Mouse (Mus musculus) neutrophil, adult 5-6 weeks (primary cell): ENCODE data around the gene Rab34. TPM values are rescaled to one million over a fixed set of nuclear protein-coding genes. Genes with fewer than 3 reads are reported as not detected.
"Not testable (repeated sequence)": the region's sequence is repeated elsewhere in the genome, so short reads cannot be mapped to it uniquely, and the experiment has no call there.

Experiments
- ATAC-seq: fragments of 151-379, 151-347 bp; 2 replicates; pipeline ENCODE4 v1.8.0; 2017; ENCODE audit warnings: mild to moderate bottlenecking, moderate TSS enrichment; ENCODE audit not compliant: insufficient number of reproducible peaks, poor library complexity, low FRiP score, severe bottlenecking; ENCODE audit errors: extremely low read depth
- total RNA-seq: library from RNA; stranded (forward); fragments of 200-1000 nt; gene quantifications from 2 replicates; pipeline ENCODE4 v1.2.3, GENCODE M21; 2017

Gene Rab34
- total RNA-seq, 1 experiment from 2014 or later = not detected

DNA sequence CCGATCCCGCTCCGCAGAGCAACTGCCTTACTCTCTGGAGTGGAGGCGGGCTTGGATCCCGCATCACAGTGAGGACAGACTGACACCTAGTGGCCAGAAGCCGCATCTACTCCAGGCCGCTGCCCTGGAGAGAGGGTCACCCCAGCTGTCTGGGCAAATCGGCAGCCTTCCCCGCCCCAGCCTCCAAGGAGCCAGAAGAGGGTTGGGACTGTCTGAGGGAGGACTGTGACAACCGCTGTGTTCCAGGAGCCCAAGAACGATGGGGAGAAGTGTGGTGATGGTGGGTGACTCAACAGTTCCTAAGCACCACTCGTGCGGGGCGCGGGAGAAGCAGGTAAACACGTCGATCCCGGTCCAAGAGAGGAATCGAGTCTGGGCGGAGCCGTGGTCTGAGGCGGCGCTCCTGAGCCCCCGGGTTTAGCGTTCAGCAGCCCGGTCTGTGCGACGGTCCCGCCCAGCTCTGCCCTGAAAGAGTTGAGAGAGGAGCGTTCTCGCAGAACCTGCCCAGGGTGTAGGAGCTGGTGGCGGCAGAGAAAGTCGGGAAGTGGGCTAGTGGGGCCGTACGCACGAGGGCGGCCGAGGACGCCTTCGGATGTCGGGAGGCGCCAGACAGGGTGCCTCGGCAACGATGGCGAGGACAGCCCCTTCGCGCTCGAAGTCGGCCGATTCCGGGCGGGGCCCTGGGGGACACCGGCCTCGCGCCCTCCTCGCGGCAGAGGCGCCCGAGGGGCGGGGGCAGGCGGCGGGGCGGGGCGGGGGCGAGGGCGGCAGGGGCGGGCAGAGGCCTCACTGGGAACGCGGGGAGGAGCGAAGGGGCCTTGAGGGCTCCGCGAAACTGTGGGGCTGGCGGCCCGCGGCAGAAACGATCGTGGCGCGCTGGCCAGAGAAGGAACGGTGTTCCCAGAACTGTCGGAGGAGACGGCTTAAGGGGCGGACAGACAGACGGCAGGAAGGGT is 10.0 kb upstream of the Rab34 start:
- ATAC-seq = peak; percentile 83

DNA sequence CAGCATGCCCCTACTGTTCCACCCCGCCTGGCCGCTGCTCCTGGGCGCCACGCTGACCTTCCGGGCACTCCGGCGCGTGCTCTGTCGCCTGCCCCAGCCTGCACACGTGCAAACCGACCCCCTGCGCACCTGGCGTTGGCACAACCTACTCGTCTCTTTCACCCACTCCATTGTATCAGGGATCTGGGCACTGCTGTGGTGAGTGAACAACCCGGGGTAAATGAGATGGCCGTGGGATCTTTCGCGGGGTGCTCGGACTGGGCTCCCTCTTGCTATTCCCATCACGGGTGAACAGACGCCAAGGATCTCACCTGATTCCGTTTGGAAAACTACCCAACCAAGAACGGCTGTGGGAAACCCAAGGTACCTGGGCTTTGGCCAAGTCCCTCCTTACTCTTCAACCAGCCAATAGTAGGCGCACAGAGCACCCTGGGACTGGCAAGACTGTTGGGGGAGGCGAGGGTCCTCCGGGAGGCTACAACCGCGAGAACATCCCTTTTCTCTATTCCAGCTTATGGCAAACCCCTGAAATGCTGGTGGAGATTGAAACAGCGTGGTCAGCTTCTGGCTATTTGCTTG is 9.3 kb upstream of the Rab34 start:
- no peak for ATAC-seq

DNA sequence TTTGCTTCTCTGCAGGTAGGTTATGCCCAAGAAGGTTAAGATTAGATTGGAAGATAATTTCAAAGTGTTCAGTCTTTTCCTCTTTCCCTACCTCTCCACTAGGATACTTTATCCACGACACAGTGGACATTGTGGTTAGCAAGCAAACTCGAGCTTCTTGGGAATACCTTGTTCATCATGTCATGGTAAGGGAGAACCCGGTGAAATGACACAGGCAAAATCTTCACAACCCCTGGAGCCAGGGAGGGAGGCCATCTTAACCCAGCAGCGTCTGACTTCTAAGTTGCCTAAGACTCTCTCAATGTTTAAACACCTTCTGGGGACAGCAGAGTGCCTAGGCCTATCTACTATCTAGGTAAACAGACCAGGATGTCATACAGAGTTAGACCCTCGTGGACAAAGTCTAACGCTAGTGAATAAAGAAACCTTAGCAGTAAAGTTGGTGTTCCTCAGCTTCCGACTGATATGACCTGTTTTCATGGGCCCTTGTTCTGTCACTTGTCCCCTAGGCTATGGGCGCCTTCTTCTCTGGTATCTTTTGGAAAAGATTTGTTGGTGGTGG is 8.7 kb upstream of the Rab34 start:
- no peak for ATAC-seq

DNA sequence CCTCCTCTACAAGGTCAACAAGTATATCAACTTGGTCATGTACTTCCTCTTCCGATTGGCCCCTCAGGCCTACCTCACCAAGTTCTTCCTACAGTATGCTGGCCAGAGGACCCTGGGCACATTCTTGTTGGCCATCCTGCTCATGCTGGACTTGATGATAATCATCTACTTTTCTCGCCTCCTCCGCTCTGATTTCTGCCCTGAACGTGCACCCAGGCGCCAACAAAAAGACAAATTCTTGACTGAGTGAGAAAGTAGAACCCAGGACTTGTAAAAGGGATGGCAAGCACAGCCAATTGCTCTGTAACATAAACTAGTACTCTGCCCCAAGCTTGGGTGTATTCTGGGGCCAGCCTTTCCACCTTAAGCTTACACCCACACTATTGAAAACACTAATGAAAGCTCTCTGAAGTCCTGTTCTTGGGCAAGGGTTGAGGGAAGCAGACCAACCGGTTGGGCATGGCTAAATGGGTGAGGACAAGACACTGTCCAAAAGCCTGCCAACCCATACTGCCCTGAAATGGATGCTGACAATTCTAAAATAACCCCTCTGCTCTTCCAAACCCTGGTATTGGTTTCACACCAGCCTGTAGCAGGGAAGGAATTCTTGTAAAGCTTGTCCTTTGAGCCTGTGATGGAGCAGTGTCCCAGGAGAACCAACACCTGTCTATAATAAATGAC is 8.0 kb upstream of the Rab34 start:
- ATAC-seq = no peak

- ATAC-seq = no peak
Observed at GRCm38 (mm10) chr11:78181830-78182357, 6.3 kb upstream of the Rab34 start.

DNA sequence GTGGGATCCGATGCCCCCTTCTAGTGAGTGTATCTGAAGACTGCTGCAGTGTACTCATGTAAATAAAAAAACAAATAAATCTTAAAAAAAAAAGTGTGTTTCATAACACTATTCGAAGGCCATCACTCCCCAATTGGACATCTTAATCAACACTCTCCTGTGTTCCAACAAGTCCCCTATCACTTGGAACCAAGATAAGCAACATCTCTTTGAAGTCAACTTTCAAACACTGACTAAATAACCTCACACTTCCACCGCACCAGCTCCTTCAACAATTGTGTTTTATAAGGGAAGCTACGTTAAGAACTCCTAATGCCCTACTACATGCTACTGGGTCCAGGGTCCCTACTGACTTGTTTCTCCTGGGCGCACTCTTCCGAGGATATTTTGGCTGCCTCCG is 5.8 kb upstream of the Rab34 start:
- no peak for ATAC-seq

- ATAC-seq = peak; percentile 96
Observed at GRCm38 (mm10) chr11:78182961-78183844, 5.0 kb upstream of the Rab34 start, which contains the start of gene Rpl23a. TSS of gene Rpl23a (minus strand) at chr11:78183584.

DNA sequence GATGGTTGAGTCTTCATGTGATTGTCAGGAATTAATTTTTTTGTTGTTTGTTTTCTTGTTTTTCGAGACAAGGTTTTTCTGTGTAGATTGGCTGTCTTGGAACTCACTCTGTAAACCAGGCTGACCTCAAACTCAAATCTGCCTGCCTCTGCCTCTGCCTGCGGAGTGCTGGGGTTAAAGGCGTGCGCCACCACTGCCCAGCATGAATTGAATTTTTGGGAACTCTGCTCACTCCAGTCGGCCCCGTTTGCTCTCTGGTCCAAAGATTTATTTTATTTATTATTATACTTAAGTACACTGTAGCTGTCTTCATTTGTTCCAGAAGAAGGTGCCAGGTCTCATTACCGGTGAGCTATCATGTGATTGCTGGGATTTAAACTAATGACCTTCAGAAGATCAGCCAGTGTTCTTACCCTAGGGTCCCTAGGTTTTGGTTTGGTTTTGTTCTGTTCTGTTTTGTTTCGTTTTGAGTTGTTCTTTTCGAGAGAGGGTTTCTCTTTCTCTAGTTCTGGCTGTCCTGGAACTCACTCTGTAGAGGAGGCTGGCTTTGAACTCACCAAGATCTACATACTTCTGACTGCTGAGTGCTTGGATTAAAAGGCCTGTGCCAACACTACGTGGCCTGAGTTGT is 4.2 kb upstream of the Rab34 start:
- no peak for ATAC-seq

DNA sequence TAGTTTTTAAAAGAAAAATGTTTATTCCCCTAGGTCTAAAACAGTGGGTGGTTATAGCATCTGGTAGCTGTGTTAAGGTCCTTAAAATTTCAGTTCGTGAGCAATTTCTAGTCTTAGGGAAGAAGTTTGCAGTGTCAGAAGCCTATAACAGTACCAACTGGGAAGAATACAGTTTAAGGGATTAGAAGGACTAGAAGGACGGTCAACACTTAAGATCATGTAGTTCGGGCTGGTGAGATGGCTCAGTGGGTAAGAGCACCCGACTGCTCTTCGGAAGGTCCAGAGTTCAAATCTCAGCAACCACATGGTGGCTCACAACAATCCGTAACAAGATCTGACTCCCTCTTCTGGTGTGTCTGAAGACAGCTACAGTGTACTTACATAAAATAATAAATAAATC is 3.5 kb upstream of the Rab34 start:
- ATAC-seq = not testable (repeated sequence)

DNA sequence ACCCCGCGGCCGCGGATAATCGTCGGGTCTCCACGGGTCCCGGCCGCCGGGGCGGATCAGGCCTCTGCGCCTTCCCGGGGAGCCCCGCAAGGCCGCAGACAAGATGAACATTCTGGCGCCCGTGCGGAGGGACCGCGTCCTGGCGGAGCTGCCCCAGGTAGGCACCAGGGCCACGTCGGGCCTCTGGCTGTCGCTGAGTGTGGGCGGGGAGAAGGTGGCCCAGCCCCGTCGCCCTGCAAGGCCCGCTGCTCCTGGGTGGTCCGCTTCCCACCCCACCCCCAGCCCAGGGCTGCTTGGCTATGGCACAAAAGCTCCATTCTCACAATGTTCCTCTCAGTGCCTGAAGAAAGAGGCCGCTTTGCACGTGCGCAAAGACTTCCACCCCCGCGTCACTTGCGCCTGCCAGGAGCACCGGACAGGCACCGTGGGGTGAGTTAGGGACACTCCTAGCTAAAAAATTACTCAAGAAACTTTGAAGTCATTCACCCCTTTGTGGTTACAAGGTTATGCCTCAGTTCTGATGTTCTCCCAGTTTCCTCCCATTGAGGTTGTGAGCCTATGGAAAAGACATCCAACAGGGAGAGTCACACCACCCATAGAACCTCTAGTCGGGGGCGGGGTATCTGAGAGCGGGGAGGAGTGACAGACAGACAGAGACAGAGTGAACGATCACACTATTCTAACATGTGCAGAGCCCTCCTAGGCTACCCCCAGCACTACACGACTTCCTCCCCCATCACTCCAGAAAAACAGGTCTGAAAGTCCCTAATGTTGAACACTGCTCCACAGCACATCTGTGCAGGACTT is 1.2 kb downstream of the Rab34 start:
- ATAC-seq = 0 out of 2 replicates have a peak, but pooled peaks have one; percentile 6

- no peak for ATAC-seq
Observed at GRCm38 (mm10) chr11:78190041-78190440, 1.8 kb downstream of the Rab34 start.

GRCm38 (mm10) chr11:78193113-78193512 is 4.9 kb downstream of the Rab34 start, which contains the start of gene Proca1:
TSS of gene Proca1 (plus strand) at chr11:78193392.
- no peak for ATAC-seq

GRCm38 (mm10) chr11:78194411-78195100 is 6.3 kb downstream of the Rab34 start:
- peak; percentile 65; the same call in 1 of the 2 replicates for ATAC-seq

DNA sequence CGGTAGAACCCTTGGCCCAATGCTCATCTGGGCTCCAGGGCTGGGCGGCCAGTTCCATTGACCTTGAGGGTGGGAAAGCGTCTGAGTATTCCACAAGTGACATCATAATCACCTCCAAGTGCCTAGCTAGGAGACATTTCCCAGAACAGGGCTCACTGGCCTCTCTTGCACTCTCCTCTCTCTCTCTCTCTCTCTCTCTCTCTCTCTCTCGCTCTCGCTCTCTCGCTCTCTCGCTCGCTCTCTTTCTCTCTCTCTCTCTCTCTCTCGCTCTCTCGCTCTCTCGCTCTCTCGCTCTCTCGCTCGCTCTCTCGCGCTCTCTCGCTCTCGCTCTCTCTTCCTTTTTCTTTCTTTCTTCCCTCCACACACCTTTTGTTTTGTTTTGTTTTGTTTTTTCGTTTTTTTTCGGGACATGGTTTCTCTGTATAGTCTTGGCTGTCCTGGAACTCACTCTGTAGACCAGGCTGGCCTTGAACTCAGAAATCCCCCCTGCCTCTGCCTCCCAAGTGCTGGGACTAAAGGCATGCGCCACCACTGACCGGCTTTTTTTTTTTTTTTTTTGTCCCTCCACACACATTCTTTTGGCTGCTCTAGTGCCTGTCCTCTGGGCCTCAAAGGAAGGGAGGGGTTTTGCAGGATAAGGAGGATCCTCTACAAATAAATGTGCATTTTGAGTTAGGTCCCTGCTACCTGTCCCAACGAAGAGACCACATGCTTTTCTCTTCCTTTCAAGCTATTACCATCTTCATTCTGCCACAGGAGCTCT is 7.1 kb downstream of the Rab34 start:
- no peak for ATAC-seq

GRCm38 (mm10) chr11:78202372-78202771 is 14.1 kb downstream of the Rab34 start:
- no peak for ATAC-seq

DNA sequence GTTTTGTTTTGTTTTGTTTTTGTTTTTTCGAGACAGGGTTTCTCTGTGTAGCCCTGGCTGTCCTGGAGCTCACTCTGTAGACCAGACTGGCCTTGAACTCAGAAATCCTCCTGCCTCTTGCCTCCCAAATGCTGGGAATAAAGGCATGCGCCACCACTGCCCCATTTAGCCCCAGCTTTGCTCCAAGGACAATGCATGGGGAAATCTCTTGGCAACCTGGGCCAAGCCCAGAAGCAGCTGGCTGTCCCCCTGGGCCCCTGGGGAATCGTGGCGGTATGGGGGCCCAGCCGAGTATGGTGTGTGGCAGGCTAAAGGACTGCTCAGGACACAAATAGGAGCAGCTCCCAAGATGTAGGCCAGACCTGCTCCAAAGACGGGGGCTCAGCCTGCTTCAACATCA is 16.1 kb downstream of the Rab34 start:
- ATAC-seq = no peak
